Mouse (Mus musculus) lung, postnatal 0 days (tissue): ENCODE data around the gene Hid1. TPM values are rescaled to one million over a fixed set of nuclear protein-coding genes. Genes with fewer than 3 reads are reported as not detected.

Experiments
- ATAC-seq: fragments of 200-750 bp; cut with Nextera tagmentation; 2 replicates; pipeline ENCODE4 v1.8.0; 2017; ENCODE audit warnings: moderate library complexity
- DNase-seq: peaks from one replicate; pipeline ENCODE4 v3.0.0-alpha.2; 2016; ENCODE audit warnings: low spot score
- H3K27ac ChIP-seq: fragments of 300-500 bp; sonication (generic); 2 replicates; pipeline ENCODE4 v1.5.1; 2014; ENCODE audit warnings: antibody characterized with exemption, mild to moderate bottlenecking, low read length, mixed read lengths
- H3K27me3 ChIP-seq: fragments of 300-500 bp; sonication (generic); replicated peaks from 2 replicates; pipeline ENCODE4 v1.6.1; 2014; ENCODE audit warnings: low read length, mixed read lengths; ENCODE audit not compliant: insufficient read depth
- H3K36me3 ChIP-seq: fragments of 300-500 bp; sonication (generic); 2 replicates; pipeline ENCODE4 v1.6.1; 2014; ENCODE audit warnings: low read length, mixed read lengths; ENCODE audit not compliant: insufficient read depth
- H3K4me1 ChIP-seq: fragments of 300-500 bp; sonication (generic); 2 replicates; pipeline ENCODE4 v1.6.1; 2014; ENCODE audit warnings: antibody characterized with exemption, low read depth, low read length, mixed read lengths; ENCODE audit not compliant: insufficient read depth
- H3K4me2 ChIP-seq: fragments of 300-500 bp; sonication (generic); replicated peaks from 2 replicates; pipeline ENCODE4 v1.6.1; 2014; ENCODE audit warnings: low read depth, mild to moderate bottlenecking, low read length, moderate library complexity, mixed read lengths
- H3K4me3 ChIP-seq: fragments of 300-500 bp; sonication (generic); 2 replicates; pipeline ENCODE4 v1.5.1; 2014; ENCODE audit warnings: low read depth, low read length
- H3K9ac ChIP-seq: fragments of 300-500 bp; sonication (generic); replicated peaks from 2 replicates; pipeline ENCODE4 v1.6.1; 2014; ENCODE audit warnings: low read depth, mild to moderate bottlenecking
- H3K9me3 ChIP-seq: fragments of 300-500 bp; sonication (generic); 2 replicates; pipeline ENCODE4 v1.6.1; 2016; ENCODE audit warnings: low read length, mixed read lengths
- CTCF ChIP-seq: IDR thresholded peaks from 2 replicates; pipeline ENCODE4 v1.5.1; 2016; ENCODE audit warnings: antibody characterized with exemption, mild to moderate bottlenecking
- EP300 ChIP-seq: IDR thresholded peaks from 2 replicates; pipeline ENCODE4 v1.6.1; 2016; ENCODE audit warnings: antibody characterized with exemption, mild to moderate bottlenecking, control low read depth
- WGBS: fragments of 180-500 bp; shearing (Covaris S2); extraction: QIAGEN DNeasy Blood & Tissue Kit; methylation state at CpG from one replicate; pipeline ENCODE4 v1.1.7; 2014; 5-methylcytosine and 5-hydroxymethylcytosine counted together
- polyA plus RNA-seq: library from polyadenylated mRNA; unstranded; fragments of >200 nt; fragmentation: Nextera tagmentation; extraction: Ambion mirVana; gene quantifications from 2 replicates; pipeline ENCODE4 v1.2.1, GENCODE M21; 2015

The Hid1 gene
- polyA plus RNA-seq, 1 experiment from 2014 or later = 16.0 TPM

GRCm38 (mm10) chr11:115384587-115384986, 17.0 kb upstream of the Hid1 start:
- peak overlapping the region; percentile 82 for H3K27ac ChIP-seq
- H3K9ac ChIP-seq = no peak overlapping the region
- DNase-seq = peak; percentile 32
- 72% methylated on average over 5 of the region's 5 CpGs for WGBS
- ATAC-seq = peak; percentile 33; the same call in 1 of the 2 replicates
- H3K9me3 ChIP-seq = no peaks in the 10 kb centered on the region
- H3K36me3 ChIP-seq = no peaks in the 10 kb centered on the region
- H3K27me3 ChIP-seq = no peaks in the 10 kb centered on the region
- H3K4me2 ChIP-seq = no peak overlapping the region
- H3K4me1 ChIP-seq = peaks cover 3% of the 10 kb centered on the region; the same call in 1 of the 2 replicates
- TF ChIP-seq CTCF (no peak), EP300 (no peak)
- no peak overlapping the region for H3K4me3 ChIP-seq

- DNase-seq = peak; percentile 66
- no peak overlapping the region; the same call in 1 of the 2 replicates for H3K4me3 ChIP-seq
Measured at GRCm38 (mm10) chr11:115383701-115384474, 16.3 kb upstream of the Hid1 start.

GRCm38 (mm10) chr11:115382891-115383290, 15.3 kb upstream of the Hid1 start:
- Histone ChIP-seq H3K4me1 (peaks cover 3% of the 10 kb centered on the region; the same call in 1 of the 2 replicates), H3K9me3 (no peaks in the 10 kb centered on the region), H3K27ac (0 out of 2 replicates have a peak overlapping the region, but pooled peaks have one; percentile 69), H3K9ac (peak overlapping the region; percentile 71; the same call in 1 of the 2 replicates), H3K4me2 (peak overlapping the region; percentile 90), H3K36me3 (no peaks in the 10 kb centered on the region), H3K4me3 (peak overlapping the region; percentile 76), H3K27me3 (no peaks in the 10 kb centered on the region)
- 17% methylated on average over 5 of the region's 5 CpGs for WGBS
- DNase-seq (no peak), ATAC-seq (no peak)
- TF ChIP-seq EP300 (no peak), CTCF (no peak)

More at GRCm38 (mm10) chr11:115383701-115384474, 16.3 kb upstream of the Hid1 start:
- no peaks in the 10 kb centered on the region for H3K36me3 ChIP-seq
- peaks cover 3% of the 10 kb centered on the region; the same call in 1 of the 2 replicates for H3K4me1 ChIP-seq
- H3K27me3 ChIP-seq = no peaks in the 10 kb centered on the region
- ATAC-seq = peak; percentile 48
- no peaks in the 10 kb centered on the region for H3K9me3 ChIP-seq
- H3K4me2 ChIP-seq = peak overlapping the region; percentile 90
- no peak overlapping the region for H3K9ac ChIP-seq
- 35% methylated on average over 16 of the region's 16 CpGs for WGBS
- H3K27ac ChIP-seq = peak overlapping the region; percentile 82
- TF ChIP-seq EP300 (no peak), CTCF (peak; percentile 12; the same call in 1 of the 2 replicates)

- Histone ChIP-seq H3K9ac (peak within 1 kb of the TSS; percentile 71), H3K4me2 (peak within 1 kb of the TSS; percentile 90), H3K4me1 (peaks cover 3% of the 10 kb centered on the region; the same call in 1 of the 2 replicates), H3K27ac (peak within 1 kb of the TSS; percentile 69), H3K36me3 (no peaks in the 10 kb centered on the region), H3K27me3 (no peaks in the 10 kb centered on the region), H3K4me3 (peak within 1 kb of the TSS; percentile 76), H3K9me3 (no peaks in the 10 kb centered on the region)
- peak; percentile 96 for ATAC-seq
- WGBS = 2% methylated on average over 62 of the region's 76 CpGs
- TF ChIP-seq CTCF = no peak
- TF ChIP-seq EP300 = no peak
- peak; percentile 97 for DNase-seq
Measured at GRCm38 (mm10) chr11:115381743-115382539, 14.4 kb upstream of the Hid1 start, which contains the start of gene Cdr2l. Gene Cdr2l, plus strand, starts transcription at chr11:115381916.

- peak overlapping the region; percentile 90 for H3K4me2 ChIP-seq
- H3K27me3 ChIP-seq = no peaks in the 10 kb centered on the region
- no peaks in the 10 kb centered on the region for H3K9me3 ChIP-seq
- H3K4me1 ChIP-seq = peaks cover 3% of the 10 kb centered on the region; the same call in 1 of the 2 replicates
- TF ChIP-seq CTCF = no peak
- TF ChIP-seq EP300 = no peak
- ATAC-seq (peak; percentile 10; the same call in 1 of the 2 replicates), DNase-seq (no peak)
- peak overlapping the region; percentile 76 for H3K4me3 ChIP-seq
- H3K27ac ChIP-seq = peak overlapping the region; percentile 69
- no peak overlapping the region for H3K9ac ChIP-seq
- no peaks in the 10 kb centered on the region for H3K36me3 ChIP-seq
- 14% methylated on average over 9 of the region's 9 CpGs for WGBS
Measured at GRCm38 (mm10) chr11:115381276-115381675, 13.7 kb upstream of the Hid1 start.

- no peaks in the 10 kb centered on the region for H3K9me3 ChIP-seq
- no peaks in the 10 kb centered on the region for H3K36me3 ChIP-seq
- peaks cover 3% of the 10 kb centered on the region; the same call in 1 of the 2 replicates for H3K27me3 ChIP-seq
- 78% methylated on average over 7 of the region's 7 CpGs for WGBS
- no peak overlapping the region for H3K27ac ChIP-seq
- peak; percentile 19 for TF ChIP-seq CTCF
- TF ChIP-seq EP300 = no peak
- DNase-seq (no peak), ATAC-seq (no peak)
- H3K4me3 ChIP-seq = no peak overlapping the region
- H3K9ac ChIP-seq = no peak overlapping the region
- peaks cover 5% of the 10 kb centered on the region; the same call in 1 of the 2 replicates for H3K4me1 ChIP-seq
- no peak overlapping the region for H3K4me2 ChIP-seq
Measured at GRCm38 (mm10) chr11:115377854-115378253, 10.3 kb upstream of the Hid1 start.
